Mouse (Mus musculus) hindbrain, postnatal 0 days (tissue): ENCODE measurements around the gene Cxcl10. TPM values are rescaled to one million over a fixed set of nuclear protein-coding genes. Genes with fewer than 3 reads are reported as not detected.

Experiments used
- ATAC-seq: fragments of 200-750 bp; cut with Nextera tagmentation; 2 replicates; pipeline ENCODE4 v1.8.0; 2017; ENCODE audit warnings: mild to moderate bottlenecking, moderate TSS enrichment, moderate library complexity
- DNase-seq: peaks from one replicate; pipeline ENCODE4 v3.0.0-alpha.2; 2015; ENCODE audit warnings: low spot score
- H3K27ac ChIP-seq: fragments of 300-500 bp; sonication (generic); 2 replicates; pipeline ENCODE4 v1.5.1; 2014; ENCODE audit warnings: mild to moderate bottlenecking
- H3K27me3 ChIP-seq: fragments of 300-500 bp; sonication (generic); 2 replicates; pipeline ENCODE4 v1.6.1; 2014; ENCODE audit warnings: low read length, mixed read lengths; ENCODE audit not compliant: insufficient read depth
- H3K36me3 ChIP-seq: fragments of 300-500 bp; sonication (generic); 2 replicates; pipeline ENCODE4 v1.6.1; 2014; ENCODE audit warnings: low read length, mixed read lengths; ENCODE audit not compliant: insufficient read depth
- H3K4me1 ChIP-seq: fragments of 300-500 bp; sonication (generic); 2 replicates; pipeline ENCODE4 v1.6.1; 2014; ENCODE audit warnings: antibody characterized with exemption, low read length, mixed read lengths; ENCODE audit not compliant: insufficient read depth
- H3K4me2 ChIP-seq: fragments of 300-500 bp; sonication (generic); 2 replicates; pipeline ENCODE4 v1.6.1; 2014; ENCODE audit warnings: low read depth, mild to moderate bottlenecking, low read length, moderate library complexity, mixed read lengths
- H3K4me3 ChIP-seq: fragments of 300-500 bp; sonication (generic); 2 replicates; pipeline ENCODE4 v1.5.1; 2014; ENCODE audit warnings: low read length
- H3K9ac ChIP-seq: fragments of 300-500 bp; sonication (generic); replicated peaks from 2 replicates; pipeline ENCODE4 v1.6.1; 2014; ENCODE audit warnings: mild to moderate bottlenecking, low read length, moderate library complexity, mixed read lengths
- H3K9me3 ChIP-seq: fragments of 300-500 bp; sonication (generic); 2 replicates; pipeline ENCODE4 v1.6.1; 2016; ENCODE audit warnings: low read length, mixed read lengths
- CTCF ChIP-seq: IDR thresholded peaks from 2 replicates; pipeline ENCODE4 v1.5.1; 2016; ENCODE audit warnings: antibody characterized with exemption, control low read depth, low read depth
- WGBS: fragments of 180-500 bp; shearing (Covaris S2); extraction: QIAGEN DNeasy Blood & Tissue Kit; methylation state at CpG from one replicate; pipeline ENCODE4 v1.1.7; 2014; 5-methylcytosine and 5-hydroxymethylcytosine counted together
- polyA plus RNA-seq: library from polyadenylated mRNA; unstranded; fragments of >200 nt; fragmentation: Nextera tagmentation; extraction: Ambion mirVana; gene quantifications from 2 replicates; pipeline ENCODE4 v1.2.1, GENCODE M21; 2015
- total RNA-seq: library from RNA; depleted of rRNA; stranded (reverse); fragments of >200 nt; gene quantifications from 2 replicates; pipeline ENCODE4 v1.2.3, GENCODE M21; 2014; rRNA removed

Cxcl10 gene
- not detected in 2 replicates for total RNA-seq
- 0.54 and 0.80 TPM in 2 replicates for polyA plus RNA-seq

GRCm38 (mm10) chr5:92348794-92349413 lies at the start of gene Cxcl10:
TSS of gene Cxcl10 (minus strand) at chr5:92348889.
- Histone ChIP-seq H3K27me3 (no peaks in the 10 kb centered on the region), H3K9me3 (no peaks in the 10 kb centered on the region), H3K36me3 (no peaks in the 10 kb centered on the region), H3K4me2 (peak within 1 kb of the TSS; percentile 56), H3K9ac (no peak within 1 kb of the TSS), H3K4me1 (no peaks in the 10 kb centered on the region), H3K4me3 (peak within 1 kb of the TSS; percentile 21), H3K27ac (no peak within 1 kb of the TSS)
- WGBS = 15% methylated on average over 14 of the region's 14 CpGs
- DNase-seq (peak; percentile 43), ATAC-seq (peak; percentile 71)
- TF ChIP-seq CTCF = no peak

GRCm38 (mm10) chr5:92398153-92398552 lies 49.5 kb upstream of the Cxcl10 start:
- 0 out of 2 replicates have a peak, but pooled peaks cover 7% of the 10 kb centered on the region for H3K27me3 ChIP-seq
- no peaks in the 10 kb centered on the region for H3K36me3 ChIP-seq
- peak; percentile 88 for DNase-seq

GRCm38 (mm10) chr5:92396476-92396875 lies 47.8 kb upstream of the Cxcl10 start:
- TF ChIP-seq CTCF = no peak
- H3K4me1 ChIP-seq = no peaks in the 10 kb centered on the region
- 89% methylated on average over 6 of the region's 6 CpGs for WGBS
- H3K27ac ChIP-seq = no peak overlapping the region
- no peak overlapping the region for H3K4me3 ChIP-seq
- DNase-seq = no peak
- H3K27me3 ChIP-seq = peaks cover 14% of the 10 kb centered on the region; the same call in 1 of the 2 replicates
- H3K36me3 ChIP-seq = no peaks in the 10 kb centered on the region
- no peak for ATAC-seq
- H3K9ac ChIP-seq = no peak overlapping the region
- H3K4me2 ChIP-seq = no peak overlapping the region
- no peaks in the 10 kb centered on the region for H3K9me3 ChIP-seq

More at GRCm38 (mm10) chr5:92398153-92398552, 49.5 kb upstream of the Cxcl10 start:
- Histone ChIP-seq H3K9ac (no peak overlapping the region), H3K27ac (no peak overlapping the region), H3K9me3 (no peaks in the 10 kb centered on the region), H3K4me2 (no peak overlapping the region), H3K4me3 (no peak overlapping the region), H3K4me1 (no peaks in the 10 kb centered on the region)
- WGBS = 27% methylated on average over 5 of the region's 5 CpGs
- ATAC-seq = peak; percentile 90
- TF ChIP-seq CTCF = peak; percentile 82

DNA sequence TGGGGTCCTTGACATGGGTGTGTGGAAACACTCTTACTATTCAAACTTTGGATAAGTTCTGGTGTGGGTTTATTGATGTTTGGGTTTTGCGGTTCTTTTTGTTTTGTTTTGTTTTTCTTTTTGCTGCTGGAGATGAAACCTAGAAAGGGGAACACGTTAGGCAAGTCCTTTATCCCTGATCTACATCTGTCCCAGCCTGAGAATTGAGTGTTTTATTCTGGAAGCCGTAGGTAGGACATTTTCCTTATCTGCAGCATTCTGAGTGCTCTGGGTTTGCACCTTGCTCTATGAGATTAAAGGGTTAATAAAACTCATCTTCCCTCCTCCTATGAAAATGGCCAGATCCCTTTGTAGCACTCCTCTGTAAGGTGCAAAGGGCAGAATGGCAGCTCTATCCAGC lies 47.1 kb upstream of the Cxcl10 start:
- Histone ChIP-seq H3K27me3 (peaks cover 16% of the 10 kb centered on the region; the same call in 1 of the 2 replicates), H3K36me3 (no peaks in the 10 kb centered on the region), H3K9me3 (no peaks in the 10 kb centered on the region), H3K4me1 (no peaks in the 10 kb centered on the region), H3K9ac (no peak overlapping the region), H3K27ac (no peak overlapping the region), H3K4me2 (no peak overlapping the region), H3K4me3 (no peak overlapping the region)
- DNase-seq (no peak), ATAC-seq (no peak)
- WGBS = 83% methylated on average over 3 of the region's 3 CpGs
- TF ChIP-seq CTCF = no peak

DNA sequence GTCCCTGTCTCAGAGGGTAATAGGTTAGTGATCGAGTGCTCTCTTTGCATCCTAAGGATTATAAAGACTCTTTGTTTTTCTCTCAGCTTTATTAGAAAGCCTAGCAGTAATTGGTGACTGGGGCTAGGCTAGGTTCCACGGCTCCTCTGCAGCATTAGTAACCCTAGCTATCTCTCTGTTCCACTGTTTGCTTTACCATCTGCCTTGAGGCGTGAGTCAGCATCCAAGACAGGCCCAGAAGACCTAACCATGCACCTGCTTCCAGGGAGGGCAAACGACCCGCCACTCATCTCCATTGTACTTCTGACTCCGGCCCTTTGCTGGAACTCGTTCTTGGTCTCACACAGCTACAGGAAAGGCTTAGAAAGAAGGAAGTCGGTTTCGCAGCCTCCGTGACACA lies 45.2 kb upstream of the Cxcl10 start:
- DNase-seq (no peak), ATAC-seq (no peak)
- Histone ChIP-seq H3K4me3 (no peak overlapping the region), H3K4me2 (no peak overlapping the region), H3K4me1 (no peaks in the 10 kb centered on the region), H3K9ac (no peak overlapping the region), H3K27ac (no peak overlapping the region), H3K36me3 (no peaks in the 10 kb centered on the region), H3K27me3 (peaks cover 16% of the 10 kb centered on the region; the same call in 1 of the 2 replicates), H3K9me3 (no peaks in the 10 kb centered on the region)
- 67% methylated on average over 10 of the region's 10 CpGs for WGBS
- TF ChIP-seq CTCF = no peak

- Histone ChIP-seq H3K9ac (no peak overlapping the region), H3K4me1 (no peaks in the 10 kb centered on the region), H3K4me3 (peak overlapping the region; percentile 11), H3K27me3 (peaks cover 16% of the 10 kb centered on the region; the same call in 1 of the 2 replicates), H3K4me2 (peak overlapping the region; percentile 35), H3K9me3 (no peaks in the 10 kb centered on the region), H3K27ac (no peak overlapping the region), H3K36me3 (no peaks in the 10 kb centered on the region)
- ATAC-seq (no peak), DNase-seq (no peak)
- WGBS = 36% methylated on average over 18 of the region's 18 CpGs
- no peak for TF ChIP-seq CTCF
Measured at GRCm38 (mm10) chr5:92392542-92392941, 43.9 kb upstream of the Cxcl10 start.

GRCm38 (mm10) chr5:92390615-92391014 lies 41.9 kb upstream of the Cxcl10 start:
- H3K9ac ChIP-seq = no peak overlapping the region
- no peak for DNase-seq
- no peak for TF ChIP-seq CTCF
- peaks cover 16% of the 10 kb centered on the region; the same call in 1 of the 2 replicates for H3K27me3 ChIP-seq
- no peaks in the 10 kb centered on the region for H3K4me1 ChIP-seq
- H3K9me3 ChIP-seq = no peaks in the 10 kb centered on the region
- no peak overlapping the region for H3K4me2 ChIP-seq
- H3K27ac ChIP-seq = no peak overlapping the region
- no peaks in the 10 kb centered on the region for H3K36me3 ChIP-seq
- 85% methylated on average over 8 of the region's 8 CpGs for WGBS
- ATAC-seq = no peak
- H3K4me3 ChIP-seq = no peak overlapping the region
